In the genomic region with DNA sequence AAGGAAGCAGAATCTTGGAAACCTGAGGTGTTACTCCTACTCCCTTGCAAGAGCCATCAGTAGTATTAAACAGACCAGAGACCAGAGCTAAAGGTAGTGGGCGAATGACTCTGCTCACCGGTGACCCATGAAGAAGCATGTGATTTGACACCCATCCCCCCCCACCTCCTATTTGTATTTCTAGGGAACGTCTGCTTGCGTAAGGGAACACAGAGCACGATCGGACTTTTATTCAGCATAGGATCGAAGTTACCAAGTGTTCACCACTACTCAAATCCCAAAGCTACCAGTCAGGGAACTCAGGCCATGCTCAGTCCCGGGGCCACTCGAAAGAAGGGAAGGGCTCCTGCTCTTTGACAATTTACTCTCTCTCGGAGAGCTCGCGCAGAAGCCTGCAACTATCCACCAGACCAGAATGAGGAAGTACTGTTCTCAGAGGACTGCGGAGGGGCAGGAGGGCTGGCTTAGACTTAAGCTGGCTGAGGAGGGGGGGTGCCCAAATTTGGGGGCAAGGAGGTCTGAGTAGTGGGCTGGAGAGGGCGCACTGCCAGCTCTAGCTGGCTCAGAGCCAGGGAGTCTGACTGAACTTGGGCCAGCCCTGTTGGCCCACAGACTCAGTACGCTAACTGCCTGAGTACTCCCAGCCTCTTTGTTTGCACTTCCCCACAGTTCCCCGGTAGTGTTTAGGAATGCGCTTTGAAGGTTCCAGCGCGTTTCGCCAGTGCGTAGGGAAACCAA, we compare ENCODE assay signal across 8 mouse cellular contexts. TPM values are rescaled to one million over a fixed set of nuclear protein-coding genes. Genes with fewer than 3 reads are reported as not detected.
DNase-seq lines count a peak whose midpoint lies in the region; ATAC-seq and TF ChIP-seq lines count a peak whose summit lies in the region.

No protein-coding gene starts in this region.

- H3K4me3 ChIP-seq in gastrocnemius, adult 2 months: peak overlapping the region; percentile 34
- H3K4me3 ChIP-seq in heart, adult 2 months: no peak overlapping the region
- H3K4me3 ChIP-seq in macrophage (ENCODE audit: inconsistent target): no peak overlapping the region; the same call in 1 of the 2 replicates
- peak overlapping the region; percentile 15; the same call in 1 of the 2 replicates for H3K4me3 ChIP-seq in stomach, postnatal 0 days (ENCODE audit: low read depth, low read length)

- no peak for TF ChIP-seq POLR2A in heart, adult 2 months (IDR thresholded peaks at IDR 0.05; ENCODE audit: insufficient read depth, low read depth, low read length)

- intact Hi-C loops in gastrocnemius, adult 2 months (cut with DNase I): no loop called here
- intact Hi-C loops in heart, adult 2 months (cut with DNase I): no loop called here
- intact Hi-C loops in gastrocnemius, postnatal 36 days (cut with DNase I): no loop called here

- peak; percentile 73 for ATAC-seq in stomach, postnatal 0 days (ENCODE audit: low FRiP score, low TSS enrichment)

- DNase-seq in gastrocnemius, adult 2 months: no peak
- no peak for DNase-seq in gastrocnemius, adult 8-10 months (ENCODE audit: low spot score in 2 of 2)
- DNase-seq in MEL-GATA-1-ER (ENCODE audit: extremely low read depth, low read depth): peak; percentile 78
- peak; percentile 52 to 59 for DNase-seq in heart, adult 2 months
- peak; percentile 67 for DNase-seq in kidney, postnatal 10 days
- peak; percentile 60 for DNase-seq in stomach, postnatal 0 days (ENCODE audit: low spot score)
- DNase-seq in gastrocnemius, postnatal 36 days: no peak

- H3K9me3 ChIP-seq in stomach, postnatal 0 days (ENCODE audit: control insufficient read depth, low read length): no peaks in the 10 kb centered on the region

- H3K4me1 ChIP-seq in heart, adult 2 months (ENCODE audit: control insufficient read depth, insufficient read depth, low read length): peaks cover 6% of the 10 kb centered on the region; the same call in 1 of the 2 replicates
- H3K4me1 ChIP-seq in stomach, postnatal 0 days (replicated peaks; ENCODE audit: control insufficient read depth, insufficient read depth): no peaks in the 10 kb centered on the region

- H3K4me2 ChIP-seq in stomach, postnatal 0 days (replicated peaks; ENCODE audit: low read depth): peak overlapping the region; percentile 47

- H3K79me2 ChIP-seq in heart, adult 2 months (replicated peaks; ENCODE audit: control insufficient read depth, insufficient read depth, low read length): no peaks in the 10 kb centered on the region
- no peaks in the 10 kb centered on the region for H3K79me2 ChIP-seq in macrophage (ENCODE audit: inconsistent target)

- no peak for TF ChIP-seq CTCF in gastrocnemius, adult 2 months (IDR thresholded peaks at IDR 0.05)
- no peak for TF ChIP-seq CTCF in heart, adult 2 months (IDR thresholded peaks at IDR 0.05)
- no peak for TF ChIP-seq CTCF in stomach, postnatal 0 days (IDR thresholded peaks at IDR 0.05; ENCODE audit: low read depth)

- no peaks in the 10 kb centered on the region for H3K36me3 ChIP-seq in heart, adult 2 months (ENCODE audit: control insufficient read depth, insufficient read depth, low read length)
- H3K36me3 ChIP-seq in macrophage (ENCODE audit: inconsistent target): no peaks in the 10 kb centered on the region
- no peaks in the 10 kb centered on the region for H3K36me3 ChIP-seq in stomach, postnatal 0 days (ENCODE audit: control insufficient read depth, insufficient read depth, low read length)

- TF ChIP-seq EP300 in heart, adult 2 months (IDR thresholded peaks at IDR 0.05; ENCODE audit: insufficient read depth, low read depth, low read length): no peak
- no peak for TF ChIP-seq EP300 in stomach, postnatal 0 days (optimal IDR thresholded peaks at IDR 0.05)

- H3K27ac ChIP-seq in gastrocnemius, adult 2 months: peak overlapping the region; percentile 62
- peak overlapping the region; percentile 38 for H3K27ac ChIP-seq in heart, adult 2 months
- peak overlapping the region; percentile 72 for H3K27ac ChIP-seq in macrophage
- H3K27ac ChIP-seq in stomach, postnatal 0 days (replicated peaks): peak overlapping the region; percentile 65

- no peak overlapping the region; the same call in 1 of the 2 replicates for H3K9ac ChIP-seq in heart, adult 2 months (ENCODE audit: low read depth, low read length)
- no peak overlapping the region; the same call in 1 of the 2 replicates for H3K9ac ChIP-seq in stomach, postnatal 0 days (ENCODE audit: low read length)

- 18% methylated on average over 21 of the region's 21 CpGs for WGBS in heart, adult 2 months
- 10% methylated on average over 20 of the region's 21 CpGs for WGBS in macrophage (ENCODE audit: missing documents)
- 12% methylated on average over 21 of the region's 21 CpGs for WGBS in stomach, postnatal 0 days

- no peaks in the 10 kb centered on the region for H3K27me3 ChIP-seq in heart, adult 2 months (ENCODE audit: control insufficient read depth, insufficient read depth, low read length)
- H3K27me3 ChIP-seq in stomach, postnatal 0 days (ENCODE audit: control insufficient read depth, insufficient read depth, low read length): no peaks in the 10 kb centered on the region

RNA-seq across cellular contexts. Expression of gene Bcor, which starts 37.4 kb away (rescaled TPM):
- 10 to 100 TPM; 14.9 to 17.1 TPM for total RNA-seq in gastrocnemius, adult 2 months (2021)
- 10 to 100 TPM; 13.2 to 17.4 (median 14.1) TPM for total RNA-seq in gastrocnemius, adult 8-10 months (2022)
- 10 to 100 TPM; 18.0 to 22.4 TPM for total RNA-seq in heart, adult 2 months (2021)
- polyA plus RNA-seq in heart, adult 2 months (2012; rRNA removed): 11.2 and 15.3 TPM in 2 replicates
- total RNA-seq in macrophage (2018; cell fraction: chromatin; rRNA removed): 100 to 1,000 TPM in 2 of 26 experiments, 10 to 100 TPM in 24; 15.3 to 177 (median 30.9) TPM
- 10 to 100 TPM; 13.1 to 93.5 (median 21.7) TPM for total RNA-seq in macrophage (2018; cell fraction: cytosol; rRNA removed)
- 100 to 1,000 TPM in 1 of 26 experiments, 10 to 100 TPM in 25; 14.2 to 120 (median 21.9) TPM for total RNA-seq in macrophage (2018; cell fraction: nucleus; rRNA removed)
- polyA plus RNA-seq in macrophage (2018): 12.8 to 15.2 TPM (median 13.3 TPM) in 3 replicates
- polyA plus RNA-seq in stomach, postnatal 0 days (2015; fragmentation: Nextera tagmentation; extraction: Ambion mirVana): 4.7 and 5.5 TPM in 2 replicates
- total RNA-seq in gastrocnemius, postnatal 36 days (2021): 10 to 100 TPM; 10.4 to 14.4 TPM

Comparison
In these comparisons a context has a peak if more than half of its experiments do, and no peak if none do; other contexts are left out.
1. DNase-seq: peak in MEL-GATA-1-ER (single experiment), heart, adult 2 months (2 of 2), kidney, postnatal 10 days (single experiment) and stomach, postnatal 0 days (single experiment); none in gastrocnemius, adult 2 months (single experiment), gastrocnemius, adult 8-10 months (0 of 2) and gastrocnemius, postnatal 36 days (0 of 2).
2. H3K4me3 ChIP-seq: peak in gastrocnemius, adult 2 months (single experiment) and stomach, postnatal 0 days (single experiment); none in heart, adult 2 months (single experiment) and macrophage (single experiment).
3. Peak in every context shown above with its lines, with median percentiles within 50 percentile points of each other: H3K27ac ChIP-seq.